Mouse (Mus musculus) liver, adult (tissue): ENCODE results near the gene Trappc10.

Experiments used
- GATA4 ChIP-seq: IDR thresholded peaks from 2 replicates; pipeline ENCODE4 v1.6.1; 2014; ENCODE audit warnings: mild to moderate bottlenecking, low read length; ENCODE audit not compliant: insufficient replicate concordance

Trappc10 gene

DNA sequence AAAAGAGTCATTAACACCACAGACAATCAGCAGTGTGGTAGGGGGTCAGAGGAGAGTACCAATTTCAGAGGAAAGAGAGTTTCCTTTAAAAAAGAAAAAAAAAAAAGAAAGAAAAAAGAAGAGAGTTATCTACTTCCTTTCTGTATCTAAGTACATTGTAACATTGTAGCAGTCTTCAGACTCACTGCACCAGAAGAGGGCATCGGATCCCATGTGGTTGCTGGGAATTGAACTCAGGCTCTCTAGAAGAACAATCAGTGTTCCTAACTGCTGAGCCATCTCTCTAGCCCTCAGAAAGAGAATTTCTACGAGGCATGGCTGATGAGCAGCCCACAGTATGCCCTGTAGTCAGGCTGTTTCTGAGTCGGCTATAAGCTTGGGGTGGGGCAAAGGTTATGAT is 21.4 kb upstream of the Trappc10 start:
- TF ChIP-seq GATA4 = no peak

DNA sequence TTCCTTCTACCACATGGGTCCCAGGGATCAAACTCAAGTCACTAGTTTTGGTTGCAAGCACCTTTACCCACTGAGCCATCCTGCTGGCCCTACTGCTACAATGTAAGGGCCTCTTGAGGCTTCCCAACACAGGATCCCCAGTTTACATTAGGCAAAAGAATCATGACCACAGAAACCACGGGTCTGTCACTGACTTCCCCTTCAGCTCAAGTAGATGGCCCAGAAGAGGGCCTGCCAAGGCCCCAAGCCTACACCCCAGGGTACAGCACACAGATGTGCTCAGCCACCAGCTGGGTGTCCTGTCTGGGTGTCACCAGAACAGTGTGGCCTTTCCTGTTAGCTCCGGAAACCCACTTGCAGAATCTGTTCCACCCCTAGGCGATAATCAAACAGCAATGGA is 20.3 kb upstream of the Trappc10 start:
- no peak for TF ChIP-seq GATA4

- TF ChIP-seq GATA4 = no peak
Observed at GRCm38 (mm10) chr10:78260916-78261650, 16.6 kb upstream of the Trappc10 start.

- TF ChIP-seq GATA4 = no peak
Observed at GRCm38 (mm10) chr10:78260322-78260721, 15.9 kb upstream of the Trappc10 start.

DNA sequence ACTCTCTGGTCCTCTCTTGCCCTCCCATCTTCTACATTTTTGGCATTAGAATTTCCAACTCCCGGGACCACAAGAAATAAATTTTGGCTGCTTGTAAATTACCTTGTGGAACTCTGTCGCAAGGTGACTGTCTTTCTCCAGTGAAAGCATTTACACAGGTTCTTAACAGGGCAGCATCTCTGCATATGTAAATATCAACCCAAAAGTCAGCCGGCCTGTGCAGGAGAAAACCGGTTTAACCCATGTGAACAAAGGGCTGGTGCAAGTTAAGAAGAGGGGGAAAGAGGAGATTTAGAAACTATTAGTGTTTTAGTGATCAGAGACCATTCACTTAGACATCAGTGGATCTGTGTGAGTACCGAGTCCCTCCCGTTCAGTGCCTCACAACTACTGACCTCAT is 15.3 kb upstream of the Trappc10 start:
- no peak for TF ChIP-seq GATA4

GRCm38 (mm10) chr10:78259230-78259629 is 14.8 kb upstream of the Trappc10 start:
- TF ChIP-seq GATA4 = no peak

DNA sequence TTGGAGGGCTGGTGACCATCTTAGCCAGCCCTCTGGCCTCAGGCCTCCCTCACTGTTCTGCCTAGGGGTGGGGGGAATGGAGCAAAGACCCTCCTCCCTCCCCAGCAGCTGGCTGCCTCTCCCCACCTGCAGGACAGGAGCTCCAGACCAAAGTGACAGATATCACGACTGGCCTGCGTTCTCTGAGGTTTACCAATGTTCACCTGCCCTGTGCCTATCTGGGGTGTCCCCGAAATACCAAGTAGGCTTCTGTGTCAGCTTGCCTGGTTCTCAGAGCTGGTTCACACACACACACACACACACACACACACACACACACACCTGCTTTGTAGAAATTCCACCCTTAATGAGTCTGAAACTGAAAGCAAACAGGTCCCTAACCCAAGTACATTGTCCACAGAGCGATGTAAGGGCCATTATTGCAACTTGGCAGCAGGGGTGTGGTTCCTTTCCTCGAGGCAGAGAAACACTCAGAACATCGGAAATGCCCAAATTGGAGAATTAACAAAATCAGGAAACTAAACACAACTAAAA is 13.8 kb upstream of the Trappc10 start:
- TF ChIP-seq GATA4 = no peak

DNA sequence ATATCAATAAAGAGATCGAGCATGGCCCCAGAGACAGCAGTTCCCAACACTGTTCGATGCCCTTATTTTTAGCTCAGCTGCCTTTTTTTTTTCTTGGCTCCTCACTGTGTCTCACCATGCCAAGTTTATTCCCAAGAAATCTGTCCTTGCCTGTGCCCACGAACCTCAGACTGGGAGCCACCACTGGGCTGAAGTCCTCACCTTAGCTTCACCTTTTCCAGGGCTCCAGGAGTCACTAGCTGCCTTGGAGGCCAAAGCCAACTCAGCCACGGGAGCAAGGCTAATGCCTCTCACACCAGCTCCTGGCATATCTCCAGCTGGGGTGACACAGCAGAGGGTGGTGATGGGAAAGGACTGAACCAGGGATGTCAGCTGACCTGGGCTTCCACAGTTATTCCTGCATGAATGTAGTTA is 11.2 kb upstream of the Trappc10 start:
- TF ChIP-seq GATA4 = no peak

DNA sequence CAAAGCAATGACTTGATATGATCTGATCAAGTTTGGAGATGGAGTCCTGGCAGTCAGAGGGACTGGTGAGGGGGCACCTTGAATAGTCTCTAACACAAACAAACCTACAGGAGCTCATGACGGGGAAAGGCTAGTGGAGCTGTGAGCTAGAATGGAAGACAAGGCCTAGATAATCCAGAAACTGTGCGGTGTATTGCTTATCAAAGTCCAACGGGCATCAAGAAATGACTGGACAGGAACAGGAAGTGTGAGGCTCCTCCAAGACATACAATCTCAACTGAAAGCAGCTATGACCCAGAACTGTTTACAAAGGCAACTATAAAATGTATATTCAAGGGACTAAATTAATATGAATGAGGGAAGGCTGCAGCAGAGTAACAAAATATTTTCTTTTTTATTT is 2.8 kb upstream of the Trappc10 start:
- no peak for TF ChIP-seq GATA4

- no peak for TF ChIP-seq GATA4
Observed at GRCm38 (mm10) chr10:78246725-78247124, 2.3 kb upstream of the Trappc10 start.

GRCm38 (mm10) chr10:78245225-78245547 is 745 bp upstream of the Trappc10 start:
- no peak for TF ChIP-seq GATA4

- no peak for TF ChIP-seq GATA4
Observed at GRCm38 (mm10) chr10:78244058-78244437, 393 bp downstream of the Trappc10 start.

- TF ChIP-seq GATA4 = no peak
Observed at GRCm38 (mm10) chr10:78238926-78239325, 5.5 kb downstream of the Trappc10 start.

DNA sequence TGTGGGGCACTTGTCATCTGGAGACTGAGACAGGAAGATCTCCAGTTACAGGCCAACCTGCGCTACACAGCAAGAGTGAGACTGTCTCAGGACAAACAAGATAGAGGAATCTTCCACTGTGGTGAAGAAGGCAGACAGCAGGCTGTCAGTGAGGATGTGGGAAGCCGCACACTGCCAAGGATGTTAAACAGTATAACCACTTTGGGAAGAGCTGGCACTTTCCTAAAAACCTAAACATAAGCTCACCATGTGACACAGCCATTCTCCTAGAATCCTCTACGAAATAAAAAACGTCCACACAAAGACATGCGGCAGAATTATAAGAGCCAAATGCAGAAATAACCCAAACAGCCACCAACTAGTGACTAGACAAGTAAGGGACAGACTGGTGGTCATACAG is 6.1 kb downstream of the Trappc10 start:
- TF ChIP-seq GATA4 = no peak

- no peak for TF ChIP-seq GATA4
Observed at GRCm38 (mm10) chr10:78237809-78238208, 6.6 kb downstream of the Trappc10 start.

GRCm38 (mm10) chr10:78236885-78237629 is 7.4 kb downstream of the Trappc10 start:
- no peak for TF ChIP-seq GATA4
